Mouse (Mus musculus) midbrain, embryonic 14.5 days (tissue): ENCODE data around the gene Naa25. TPM values are rescaled to one million over a fixed set of nuclear protein-coding genes. Genes with fewer than 3 reads are reported as not detected.
A peak's percentile ranks its signal among the peaks of the same experiment; 100 is the strongest.

Experiments used
- ATAC-seq: fragments of 200-750 bp; cut with Nextera tagmentation; 2 replicates; pipeline ENCODE4 v1.8.0; 2017; ENCODE audit warnings: moderate number of reproducible peaks, moderate library complexity; ENCODE audit not compliant: low FRiP score, low TSS enrichment
- DNase-seq: peaks from one replicate; pipeline ENCODE4 v3.0.0-alpha.2; 2015
- H3K27ac ChIP-seq: fragments of 300-500 bp; sonication (generic); replicated peaks from 2 replicates; pipeline ENCODE4 v1.5.1; 2014; ENCODE audit warnings: mild to moderate bottlenecking, low read depth, low read length, moderate library complexity
- H3K27me3 ChIP-seq: fragments of 300-500 bp; sonication (generic); 2 replicates; pipeline ENCODE4 v1.6.1; 2014; ENCODE audit warnings: low read length, control low read depth, mixed read lengths; ENCODE audit not compliant: control insufficient read depth, insufficient read depth
- H3K36me3 ChIP-seq: fragments of 300-500 bp; sonication (generic); 2 replicates; pipeline ENCODE4 v1.6.1; 2014; ENCODE audit warnings: low read length, control low read depth; ENCODE audit not compliant: control insufficient read depth, insufficient read depth
- H3K4me1 ChIP-seq: fragments of 300-500 bp; sonication (generic); 2 replicates; pipeline ENCODE4 v1.6.1; 2014; ENCODE audit warnings: mild to moderate bottlenecking, antibody characterized with exemption, low read length, control low read depth; ENCODE audit not compliant: control insufficient read depth, insufficient read depth
- H3K4me2 ChIP-seq: fragments of 300-500 bp; sonication (generic); 2 replicates; pipeline ENCODE4 v1.6.1; 2014; ENCODE audit warnings: mild to moderate bottlenecking, low read length, moderate library complexity
- H3K4me3 ChIP-seq: fragments of 300-500 bp; sonication (generic); replicated peaks from 2 replicates; pipeline ENCODE4 v1.5.1; 2014; ENCODE audit warnings: low read depth, low read length
- H3K9ac ChIP-seq: fragments of 300-500 bp; sonication (generic); replicated peaks from 2 replicates; pipeline ENCODE4 v1.6.1; 2014; ENCODE audit warnings: mild to moderate bottlenecking, low read length, moderate library complexity
- H3K9me3 ChIP-seq: fragments of 300-500 bp; sonication (generic); 2 replicates; pipeline ENCODE4 v1.6.1; 2016; ENCODE audit warnings: low read length, control low read depth, mixed read lengths; ENCODE audit not compliant: control insufficient read depth
- WGBS: fragments of 180-500 bp; shearing (Covaris S2); extraction: QIAGEN DNeasy Blood & Tissue Kit; methylation state at CpG from one replicate; pipeline ENCODE4 v1.1.7; 2014; 5-methylcytosine and 5-hydroxymethylcytosine counted together
- polyA plus RNA-seq: library from polyadenylated mRNA; unstranded; fragments of >200 nt; fragmentation: Nextera tagmentation; extraction: Ambion mirVana; gene quantifications from 2 replicates; pipeline ENCODE4 v1.2.1, GENCODE M21; 2014

Naa25 gene
- polyA plus RNA-seq, 1 experiment from 2014 or later, result 60.7 TPM

DNA sequence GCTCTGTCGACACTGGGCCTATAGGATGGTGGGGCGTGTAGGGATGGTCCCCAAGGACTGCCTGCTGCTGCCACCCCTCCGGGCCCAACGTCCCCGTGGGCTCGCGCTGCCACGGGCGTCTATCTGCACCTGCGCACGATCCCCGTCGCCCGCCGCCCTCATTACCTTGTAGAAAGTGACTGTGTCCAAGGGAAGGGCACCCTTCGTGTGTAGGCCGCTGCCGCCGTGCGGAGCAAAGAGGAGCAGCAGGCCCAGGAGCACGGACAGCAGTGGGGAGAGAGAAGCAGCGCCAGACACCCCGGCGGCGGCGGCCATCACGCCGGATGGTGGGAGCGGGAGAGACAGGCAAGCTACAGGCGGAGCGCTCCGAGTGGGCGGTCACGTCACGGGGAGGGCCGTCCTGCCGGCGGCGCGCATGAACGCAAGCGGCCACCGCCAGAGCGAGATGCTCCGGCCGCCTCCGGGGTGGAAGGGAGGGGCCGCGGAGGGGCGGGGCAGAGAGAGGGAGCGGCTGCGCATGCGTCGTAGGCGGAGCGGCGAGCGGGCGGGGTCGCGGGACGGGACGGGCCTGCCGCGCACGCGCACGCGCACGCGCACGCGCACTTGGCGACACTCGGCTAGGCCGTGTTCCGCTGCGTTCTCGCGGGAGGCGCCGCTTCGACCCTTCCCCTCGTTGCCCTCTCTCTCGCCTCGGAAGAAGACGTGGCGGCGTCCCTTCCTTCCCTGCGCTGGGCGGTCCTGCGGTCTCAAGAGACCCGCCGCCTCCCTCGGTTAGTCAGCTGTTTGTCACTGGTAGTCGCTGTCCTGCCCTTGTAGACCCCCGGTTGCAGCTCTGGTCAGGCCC lies 54.5 kb downstream of the Naa25 start, which contains the start of gene Erp29:
Erp29 (minus strand) TSS at position 481 of the 844 bp plus-strand sequence.
- H3K27ac ChIP-seq, result peak within 1 kb of the TSS; percentile 96
- H3K9me3 ChIP-seq, result no peaks in the 10 kb centered on the region
- peaks cover 25% of the 10 kb centered on the region for H3K36me3 ChIP-seq
- peak within 1 kb of the TSS; percentile 98 for H3K9ac ChIP-seq
- WGBS, result under 1% methylated on average over 86 of the region's 97 CpGs
- no peaks in the 10 kb centered on the region for H3K27me3 ChIP-seq
- ATAC-seq (peak; percentile 90), DNase-seq (peak; percentile 99)
- peak within 1 kb of the TSS; percentile 95 for H3K4me3 ChIP-seq
- H3K4me1 ChIP-seq, result peaks cover 5% of the 10 kb centered on the region
- peak within 1 kb of the TSS; percentile 72 for H3K4me2 ChIP-seq

DNA sequence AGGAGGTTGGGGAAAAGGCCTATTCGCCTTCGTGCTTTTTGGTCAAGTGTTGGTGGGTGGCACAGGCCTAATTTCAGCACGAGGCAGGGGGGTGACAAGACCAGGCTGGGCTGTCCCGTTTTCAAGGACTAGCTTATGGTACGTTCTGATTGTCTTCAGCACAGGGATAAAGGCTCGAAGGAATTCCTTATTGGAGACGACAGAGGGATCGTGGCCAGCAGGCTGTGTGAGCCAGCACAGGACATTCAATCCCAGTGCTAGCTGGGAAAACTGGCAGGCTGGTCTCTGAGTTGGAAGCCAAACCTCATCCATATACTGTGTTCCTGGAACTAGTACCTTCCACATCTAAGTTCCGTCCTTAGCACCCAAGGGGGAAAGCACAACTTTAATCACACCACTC lies 55.2 kb downstream of the Naa25 start:
- H3K9ac ChIP-seq, result peak overlapping the region; percentile 98
- peak overlapping the region; percentile 95 for H3K4me3 ChIP-seq
- ATAC-seq (no peak; the same call in 1 of the 2 replicates), DNase-seq (no peak)
- 7% methylated on average over 9 of the region's 9 CpGs for WGBS
- peak overlapping the region; percentile 72 for H3K4me2 ChIP-seq
- H3K27ac ChIP-seq, result peak overlapping the region; percentile 96
- peaks cover 18% of the 10 kb centered on the region for H3K36me3 ChIP-seq
- H3K9me3 ChIP-seq, result no peaks in the 10 kb centered on the region
- no peaks in the 10 kb centered on the region for H3K27me3 ChIP-seq
- H3K4me1 ChIP-seq, result peaks cover 5% of the 10 kb centered on the region

DNA sequence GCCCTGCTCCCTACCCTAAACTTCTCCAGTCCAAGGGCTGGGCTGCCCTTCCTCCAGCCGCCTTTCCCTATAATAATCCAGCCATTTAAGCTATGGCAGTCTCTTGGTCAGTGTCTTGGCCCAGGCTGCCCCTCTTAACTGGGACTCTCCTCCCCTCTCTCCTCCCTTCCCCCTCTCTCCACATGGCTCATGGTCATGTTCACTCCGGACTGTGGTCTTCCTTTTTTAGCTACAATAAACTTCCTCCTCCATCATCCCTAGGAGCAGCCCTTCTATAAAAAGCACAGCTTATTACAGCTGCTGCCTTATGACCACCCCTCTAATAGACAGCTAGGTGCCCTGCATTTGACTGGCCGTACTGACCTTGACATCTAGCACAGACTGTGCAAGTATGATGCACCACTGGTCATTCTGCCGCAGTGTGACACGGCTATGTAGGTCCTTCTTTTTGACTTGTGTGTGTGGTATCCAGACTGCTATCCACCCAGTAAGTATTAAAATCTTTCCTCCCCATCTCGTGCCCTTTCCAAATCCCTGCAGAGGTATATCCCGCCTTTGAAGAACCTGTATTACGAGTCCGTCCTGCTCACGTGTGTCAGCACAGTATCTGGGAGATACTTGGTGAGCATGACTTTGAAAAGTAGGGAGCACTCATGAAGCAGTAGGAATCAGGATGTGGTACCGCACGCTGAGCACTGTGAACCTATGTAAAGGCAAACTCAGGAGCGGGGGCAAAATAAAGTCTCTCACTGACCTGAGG lies 56.2 kb downstream of the Naa25 start:
- no peak overlapping the region for H3K4me3 ChIP-seq
- DNase-seq (no peak), ATAC-seq (no peak)
- no peaks in the 10 kb centered on the region for H3K27me3 ChIP-seq
- no peak overlapping the region for H3K9ac ChIP-seq
- 94% methylated on average over 13 of the region's 13 CpGs for WGBS
- peak overlapping the region; percentile 72; the same call in 1 of the 2 replicates for H3K4me2 ChIP-seq
- peaks cover 10% of the 10 kb centered on the region; the same call in 1 of the 2 replicates for H3K36me3 ChIP-seq
- no peak overlapping the region for H3K27ac ChIP-seq
- H3K4me1 ChIP-seq, result peaks cover 5% of the 10 kb centered on the region
- no peaks in the 10 kb centered on the region for H3K9me3 ChIP-seq

DNA sequence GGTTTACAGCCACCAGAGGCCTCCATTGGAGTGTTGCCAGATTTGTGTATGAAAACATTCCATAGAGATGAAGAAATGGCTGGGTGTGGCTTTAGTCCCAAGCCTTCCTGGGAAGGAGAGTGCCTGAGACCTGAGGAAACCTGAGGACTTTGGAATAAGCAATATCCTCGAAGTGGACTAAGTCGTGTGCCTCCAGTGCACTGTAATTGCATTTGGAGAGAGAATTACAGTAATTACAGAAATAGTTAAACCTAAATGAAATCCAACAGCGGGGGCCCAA lies 56.7 kb downstream of the Naa25 start:
- no peaks in the 10 kb centered on the region for H3K9me3 ChIP-seq

DNA sequence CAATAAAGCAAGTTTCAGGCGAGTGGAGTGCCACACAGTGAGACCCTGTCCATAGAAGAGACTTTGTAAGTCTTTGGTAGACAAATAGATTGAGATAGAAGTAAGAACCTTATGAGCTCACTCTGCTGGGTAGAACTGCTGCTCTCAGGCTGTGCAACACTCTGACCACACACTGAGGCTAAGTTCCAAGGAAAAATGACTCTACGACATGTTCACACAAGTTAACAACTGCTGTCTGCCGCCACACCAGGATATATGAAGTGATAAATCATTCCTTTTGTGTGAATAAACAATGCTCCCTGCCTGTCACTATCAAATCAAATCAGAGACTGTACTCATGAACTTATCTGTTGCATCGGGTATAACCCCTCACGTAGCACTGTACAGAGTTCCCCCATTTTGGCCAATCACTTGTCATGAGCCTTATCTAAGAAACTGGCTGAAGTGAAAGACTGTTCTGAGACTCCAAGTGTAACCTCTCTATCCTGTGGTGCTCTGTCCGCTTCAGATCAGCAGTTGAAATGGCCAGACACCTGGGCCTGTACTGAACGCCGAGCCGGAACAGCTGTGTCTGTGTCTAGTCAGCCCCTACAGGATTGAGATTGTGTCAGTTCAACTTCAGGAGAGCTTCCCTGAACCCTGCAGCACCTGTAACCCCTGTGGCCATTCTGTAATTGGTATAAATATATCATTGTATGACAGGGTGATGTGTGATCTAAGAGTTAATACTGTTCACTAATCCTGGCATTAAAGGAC lies 58.0 kb downstream of the Naa25 start:
- ATAC-seq (no peak), DNase-seq (no peak)
- Histone ChIP-seq H3K27me3 (no peaks in the 10 kb centered on the region), H3K36me3 (no peaks in the 10 kb centered on the region), H3K27ac (no peak overlapping the region), H3K9ac (no peak overlapping the region), H3K4me3 (no peak overlapping the region), H3K9me3 (no peaks in the 10 kb centered on the region), H3K4me1 (peaks cover 5% of the 10 kb centered on the region), H3K4me2 (no peak overlapping the region)
- 83% methylated on average over 9 of the region's 9 CpGs for WGBS

More for the DNA sequence above, 56.7 kb downstream of the Naa25 start:
- ATAC-seq, result no peak
- H3K9ac ChIP-seq, result no peak overlapping the region
- H3K27ac ChIP-seq, result no peak overlapping the region
- no peak overlapping the region for H3K4me2 ChIP-seq
- DNase-seq, result no peak
- H3K36me3 ChIP-seq, result peaks cover 5% of the 10 kb centered on the region; the same call in 1 of the 2 replicates
- H3K4me1 ChIP-seq, result peaks cover 5% of the 10 kb centered on the region
- no peaks in the 10 kb centered on the region for H3K27me3 ChIP-seq
- H3K4me3 ChIP-seq, result no peak overlapping the region
- 94% methylated on average over 3 of the region's 3 CpGs for WGBS

DNA sequence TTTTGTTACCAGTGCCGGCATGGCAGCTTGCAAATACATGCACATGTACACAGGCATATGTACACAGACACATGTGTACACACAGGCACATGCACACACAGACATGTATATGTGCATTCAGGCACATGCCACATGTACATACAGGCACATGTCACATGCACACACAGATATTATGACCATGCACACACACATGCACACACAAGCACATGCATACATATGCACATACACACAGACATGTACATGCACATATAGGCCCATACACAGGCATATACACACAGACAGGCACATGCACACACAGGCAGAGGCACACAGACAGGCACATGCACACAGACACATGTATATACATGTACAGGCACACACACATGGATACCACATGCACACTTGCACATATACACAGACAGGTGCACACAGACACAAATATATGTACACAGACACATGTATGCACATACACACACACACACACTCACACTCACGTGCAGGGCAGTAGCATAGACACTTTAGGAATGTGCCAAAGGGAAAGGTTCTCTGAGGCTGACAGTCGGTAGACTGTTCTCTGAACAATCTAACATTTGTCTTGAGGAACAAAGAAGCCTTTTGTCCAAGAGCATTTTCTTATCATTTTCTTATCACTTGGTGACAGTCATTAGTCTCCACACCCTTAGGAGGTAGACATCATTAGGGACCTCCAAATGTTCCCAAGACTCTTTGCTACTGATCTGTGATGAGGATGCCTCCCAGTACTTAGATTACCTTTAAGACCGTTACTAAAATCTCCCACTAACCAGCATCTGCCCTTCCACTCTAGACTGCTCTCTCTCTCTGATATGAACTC lies 63.8 kb downstream of the Naa25 start:
- Histone ChIP-seq H3K36me3 (no peaks in the 10 kb centered on the region), H3K9me3 (no peaks in the 10 kb centered on the region), H3K9ac (no peak overlapping the region), H3K4me2 (no peak overlapping the region), H3K27ac (no peak overlapping the region), H3K27me3 (no peaks in the 10 kb centered on the region), H3K4me3 (no peak overlapping the region), H3K4me1 (no peaks in the 10 kb centered on the region)
- WGBS, result 66% methylated on average over 4 of the region's 4 CpGs
- DNase-seq, result no peak
- ATAC-seq, result no peak

DNA sequence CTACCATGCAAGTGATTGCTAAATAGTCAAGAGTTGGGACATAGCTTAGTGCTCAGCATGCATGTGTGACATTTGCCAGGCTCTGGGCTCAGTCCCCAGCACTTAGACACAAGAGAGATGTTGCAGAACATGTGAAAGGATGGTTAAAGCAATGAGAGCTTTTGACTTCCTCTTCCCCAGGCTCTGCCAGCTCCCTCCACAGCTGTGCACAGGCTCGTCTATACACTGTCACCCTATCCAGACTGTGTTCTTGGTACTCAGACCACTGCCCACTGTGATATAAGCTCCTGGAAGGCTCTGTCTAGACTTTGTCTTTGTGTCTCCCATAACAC lies 64.4 kb downstream of the Naa25 start:
- H3K4me1 ChIP-seq, result no peaks in the 10 kb centered on the region
- H3K9me3 ChIP-seq, result no peaks in the 10 kb centered on the region
- H3K4me3 ChIP-seq, result no peak overlapping the region
- no peak overlapping the region for H3K27ac ChIP-seq
- DNase-seq (no peak), ATAC-seq (no peak)
- no peak overlapping the region for H3K4me2 ChIP-seq
- 35% methylated on average over 1 of the region's 1 CpGs for WGBS
- no peaks in the 10 kb centered on the region for H3K27me3 ChIP-seq
- H3K36me3 ChIP-seq, result no peaks in the 10 kb centered on the region
- no peak overlapping the region for H3K9ac ChIP-seq

DNA sequence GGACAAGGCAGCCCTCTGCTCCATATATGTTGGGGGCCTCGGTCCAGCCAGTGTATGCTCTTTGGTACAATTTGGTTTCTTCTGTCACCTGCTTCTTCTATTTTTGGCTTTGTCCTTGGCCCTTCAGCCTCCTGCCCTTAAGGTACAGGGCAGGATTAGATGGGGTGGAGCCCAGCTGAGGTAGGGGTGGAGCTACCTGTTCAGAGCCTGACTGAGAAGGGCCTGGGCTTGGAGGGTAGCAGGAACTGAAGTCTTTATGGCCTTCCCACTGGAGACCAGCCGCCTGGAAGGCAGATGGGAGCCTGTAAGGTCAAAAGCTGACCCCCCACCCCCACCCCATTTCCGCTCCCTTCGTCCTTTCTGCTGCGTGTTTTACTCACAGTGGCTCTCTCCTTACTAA lies 65.2 kb downstream of the Naa25 start:
- WGBS, result 65% methylated on average over 5 of the region's 5 CpGs
- ATAC-seq (no peak), DNase-seq (no peak)
- Histone ChIP-seq H3K9me3 (no peaks in the 10 kb centered on the region), H3K27ac (no peak overlapping the region), H3K4me3 (no peak overlapping the region), H3K4me1 (no peaks in the 10 kb centered on the region), H3K9ac (no peak overlapping the region), H3K4me2 (no peak overlapping the region), H3K36me3 (no peaks in the 10 kb centered on the region), H3K27me3 (no peaks in the 10 kb centered on the region)
